7 mouse cellular contexts compared by ENCODE assay signal in the genomic region with DNA sequence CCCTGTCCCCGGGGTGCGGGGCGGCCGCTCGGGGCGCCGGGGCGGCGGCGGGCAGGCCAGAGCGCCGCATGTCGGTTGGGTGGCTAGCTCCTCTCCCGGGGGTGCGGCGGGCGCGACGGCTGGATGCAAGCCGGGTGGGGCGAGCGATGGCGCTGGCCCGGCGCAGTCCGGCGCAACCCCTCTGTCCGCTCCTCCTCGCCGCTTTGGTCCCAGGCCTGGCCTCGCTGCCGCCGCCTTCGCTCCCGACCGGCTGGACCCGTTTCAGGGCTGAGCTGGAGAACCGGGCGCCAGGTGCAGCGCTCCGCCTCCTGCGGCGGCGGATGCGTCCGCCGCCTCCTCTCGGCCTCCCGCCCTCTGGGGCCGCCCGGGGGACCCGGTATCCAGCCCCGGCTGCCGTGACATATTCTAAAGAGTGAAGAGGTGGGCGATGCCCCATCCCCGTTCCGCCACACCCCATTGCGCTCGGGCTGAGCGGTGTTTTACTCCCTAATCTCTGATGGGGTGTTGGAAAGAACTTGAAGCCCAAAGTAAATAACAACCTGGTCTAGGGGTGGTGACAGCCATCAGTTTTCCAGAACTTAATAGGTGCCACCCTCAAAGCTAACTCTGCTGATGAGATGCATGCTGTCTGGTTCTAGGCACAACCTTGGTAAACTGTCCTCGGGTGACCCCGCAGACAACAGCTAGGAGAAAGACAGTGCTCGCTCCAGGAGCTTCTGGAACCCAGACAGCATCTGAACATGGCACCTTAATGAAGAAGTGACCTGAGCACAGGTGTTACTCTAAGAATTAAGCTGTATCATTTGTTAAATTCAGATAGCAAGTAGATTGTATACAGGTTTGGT. TPM values are rescaled to one million over a fixed set of nuclear protein-coding genes. Genes with fewer than 3 reads are reported as not detected.
DNase-seq lines count a peak whose midpoint lies in the region; ATAC-seq and TF ChIP-seq lines count a peak whose summit lies in the region.

A gene (minus strand): TSS at position 407 of the 845 bp plus-strand sequence.

- H3K36me3 ChIP-seq in limb, embryonic 12.5 days: no peaks in the 10 kb centered on the region
- H3K36me3 ChIP-seq in midbrain, embryonic 12.5 days: no peaks in the 10 kb centered on the region
- H3K36me3 ChIP-seq in small intestine, adult 2 months (ENCODE audit: control insufficient read depth, insufficient read depth, low read length): no peaks in the 10 kb centered on the region

- ATAC-seq in limb, embryonic 12.5 days (ENCODE audit: insufficient number of reproducible peaks, insufficient read depth, low FRiP score, low TSS enrichment, low read depth): peak; percentile 48
- ATAC-seq in midbrain, embryonic 12.5 days (ENCODE audit: low FRiP score, low read depth): peak; percentile 71

- H3K9me3 ChIP-seq in limb, embryonic 12.5 days: no peaks in the 10 kb centered on the region
- no peaks in the 10 kb centered on the region for H3K9me3 ChIP-seq in midbrain, embryonic 12.5 days

- peak within 1 kb of the TSS; percentile 100 for H3K4me2 ChIP-seq in limb, embryonic 12.5 days
- H3K4me2 ChIP-seq in midbrain, embryonic 12.5 days (replicated peaks): peak within 1 kb of the TSS; percentile 85

- DNase-seq in adrenal gland, postnatal 10 days: peak; percentile 64
- DNase-seq in embryo, embryonic 9.5 days (ENCODE audit: extremely low spot score): peak; percentile 38
- peak; percentile 59 to 70 for DNase-seq in heart, adult 18-20 months
- peak; percentile 47 for DNase-seq in kidney, adult 11 months

- TF ChIP-seq POLR2A in small intestine, adult 2 months (IDR thresholded peaks at IDR 0.05; ENCODE audit: low read depth, low read length): peak; percentile 24; the same call in 1 of the 2 replicates

- no peaks in the 10 kb centered on the region; the same call in 1 of the 2 replicates for H3K4me1 ChIP-seq in limb, embryonic 12.5 days (replicated peaks)
- H3K4me1 ChIP-seq in midbrain, embryonic 12.5 days: peaks cover 9% of the 10 kb centered on the region; the same call in 1 of the 2 replicates
- peaks cover 3% of the 10 kb centered on the region; the same call in 1 of the 2 replicates for H3K4me1 ChIP-seq in small intestine, adult 2 months (ENCODE audit: control insufficient read depth, insufficient read depth, insufficient read length, low read length)

- no peak; the same call in 1 of the 2 replicates for TF ChIP-seq CTCF in small intestine, adult 2 months (IDR thresholded peaks at IDR 0.05; ENCODE audit: extremely low read depth, insufficient read length, insufficient replicate concordance, low read depth, low read length)

- no peak within 1 kb of the TSS for H3K27ac ChIP-seq in limb, embryonic 12.5 days
- peak within 1 kb of the TSS; percentile 88 for H3K27ac ChIP-seq in midbrain, embryonic 12.5 days (replicated peaks)
- peak within 1 kb of the TSS; percentile 60 for H3K27ac ChIP-seq in small intestine, adult 2 months (ENCODE audit: insufficient read depth, low read depth, low read length)

- 2% methylated on average over 55 of the region's 63 CpGs for WGBS in limb, embryonic 12.5 days
- WGBS in midbrain, embryonic 12.5 days: under 1% methylated on average over 47 of the region's 63 CpGs
- 2% methylated on average over 61 of the region's 63 CpGs for WGBS in small intestine, adult 2 months

- H3K4me3 ChIP-seq in limb, embryonic 12.5 days (replicated peaks): peak within 1 kb of the TSS; percentile 87
- H3K4me3 ChIP-seq in midbrain, embryonic 12.5 days: peak within 1 kb of the TSS; percentile 93
- peak within 1 kb of the TSS; percentile 81 for H3K4me3 ChIP-seq in small intestine, adult 2 months (ENCODE audit: low read depth, low read length)

- H3K27me3 ChIP-seq in limb, embryonic 12.5 days: peaks cover 54% of the 10 kb centered on the region
- H3K27me3 ChIP-seq in midbrain, embryonic 12.5 days: peaks cover 10% of the 10 kb centered on the region
- no peaks in the 10 kb centered on the region for H3K27me3 ChIP-seq in small intestine, adult 2 months (ENCODE audit: control insufficient read depth, insufficient read depth, low read length)

- H3K9ac ChIP-seq in limb, embryonic 12.5 days (replicated peaks): peak within 1 kb of the TSS; percentile 77
- peak within 1 kb of the TSS; percentile 94 for H3K9ac ChIP-seq in midbrain, embryonic 12.5 days (replicated peaks)

RNA-seq across cellular contexts. Expression of the gene that starts here (rescaled TPM):
- total RNA-seq in adrenal gland, postnatal 10 days (2021): 10 to 100 TPM; 14.0 to 16.4 TPM
- total RNA-seq in heart, adult 18-20 months (2021): 10 to 100 TPM; 16.5 to 19.6 TPM
- 0.79 and 1.2 TPM in 2 replicates for polyA plus RNA-seq in limb, embryonic 12.5 days (2016; fragmentation: Nextera tagmentation; extraction: Ambion mirVana)
- polyA plus RNA-seq in midbrain, embryonic 12.5 days (2016; fragmentation: Nextera tagmentation; extraction: Ambion mirVana): 6.2 TPM in 2 replicates
- polyA plus RNA-seq in small intestine, adult 2 months (2012; rRNA removed): 8.2 and 18.6 TPM in 2 replicates
